Mouse (Mus musculus) myocyte (in vitro differentiated cells): ENCODE measurements around the gene Pdzd2. TPM values are rescaled to one million over a fixed set of nuclear protein-coding genes. Genes with fewer than 3 reads are reported as not detected.

Experiments
- H3K27me3 ChIP-seq: one replicate; pipeline ENCODE4 v1.6.1; 2011; ENCODE audit not compliant: control insufficient read depth, insufficient read depth, insufficient read length
- H3K36me3 ChIP-seq: one replicate; pipeline ENCODE4 v1.6.1; 2011; ENCODE audit not compliant: control insufficient read depth, insufficient read depth
- H3K4me2 ChIP-seq: one replicate; pipeline ENCODE4 v1.6.1; 2011; ENCODE audit warnings: low read depth, control low read depth
- H3K4me3 ChIP-seq: one replicate; pipeline ENCODE4 v1.5.1; 2011; ENCODE audit warnings: mild to moderate bottlenecking, control low read depth, moderate library complexity
- H3K79me2 ChIP-seq: one replicate; pipeline ENCODE4 v1.6.1; 2011; ENCODE audit not compliant: control insufficient read depth, insufficient read depth
- H3ac ChIP-seq: one replicate; pipeline ENCODE4 v1.6.1; 2011; ENCODE audit not compliant: control insufficient read depth, insufficient read length
- CEBPB ChIP-seq: IDR thresholded peaks from 2 replicates; pipeline ENCODE4 v1.6.1; 2011; ENCODE audit warnings: mild to moderate bottlenecking, moderate library complexity; ENCODE audit not compliant: poor library complexity, insufficient read depth, severe bottlenecking
- E2F4 ChIP-seq: IDR thresholded peaks from one replicate; pipeline ENCODE4 v1.6.1; 2011; ENCODE audit warnings: mild to moderate bottlenecking, control low read depth, moderate library complexity; ENCODE audit not compliant: insufficient read depth
- MAX ChIP-seq: IDR thresholded peaks from one replicate; pipeline ENCODE4 v1.6.1; 2011; ENCODE audit warnings: low read depth, mild to moderate bottlenecking, control low read depth
- MYOD1 ChIP-seq, 3 experiments: IDR thresholded peaks; one replicate each; pipeline ENCODE4 v1.6.1; 2011; ENCODE audit warnings: control low read depth in 2 of 3, low read depth in 2 of 3, mild to moderate bottlenecking in 2 of 3, moderate library complexity in 1 of 3; ENCODE audit not compliant: insufficient read length in 2 of 3, control insufficient read depth in 1 of 3
- MYOG ChIP-seq, 3 experiments: IDR thresholded peaks; one replicate each; pipeline ENCODE4 v1.6.1; 2011; ENCODE audit warnings: control low read depth in 2 of 3, low read depth in 2 of 3, mild to moderate bottlenecking in 2 of 3; ENCODE audit not compliant: insufficient read length in 2 of 3, control insufficient read depth in 1 of 3, insufficient read depth in 1 of 3
- POLR2A ChIP-seq: IDR thresholded peaks from one replicate; pipeline ENCODE4 v1.6.1; 2011; ENCODE audit warnings: low read depth, mild to moderate bottlenecking, control low read depth, moderate library complexity; ENCODE audit not compliant: insufficient read length
- POLR2AphosphoS2 ChIP-seq: IDR thresholded peaks from one replicate; pipeline ENCODE4 v1.6.1; 2011; ENCODE audit warnings: low read depth, control low read depth; ENCODE audit not compliant: insufficient read length
- REST ChIP-seq: IDR thresholded peaks from one replicate; pipeline ENCODE4 v1.6.1; 2011; ENCODE audit warnings: mild to moderate bottlenecking, control low read depth, moderate library complexity; ENCODE audit not compliant: insufficient read depth, insufficient read length
- SRF ChIP-seq: IDR thresholded peaks from one replicate; pipeline ENCODE4 v1.6.1; 2011; ENCODE audit warnings: low read depth; ENCODE audit not compliant: control insufficient read depth, insufficient read length
- TCF12 ChIP-seq: IDR thresholded peaks from one replicate; pipeline ENCODE4 v1.6.1; 2011; ENCODE audit warnings: mild to moderate bottlenecking, control low read depth; ENCODE audit not compliant: poor library complexity, insufficient read depth, severe bottlenecking
- TCF3 ChIP-seq: IDR thresholded peaks from one replicate; pipeline ENCODE4 v1.6.1; 2011; ENCODE audit warnings: low read depth, control low read depth; ENCODE audit not compliant: insufficient read length
- USF1 ChIP-seq: IDR thresholded peaks from one replicate; pipeline ENCODE4 v1.6.1; 2011; ENCODE audit warnings: low read depth, mild to moderate bottlenecking, control low read depth, moderate library complexity
- polyA plus RNA-seq: library from polyadenylated mRNA; unstranded; fragments of >200 nt; fragmentation: generic; extraction: Trizol; gene quantifications from one replicate; pipeline ENCODE4 v1.2.1, GENCODE M21; 2012; ENCODE audit warnings: missing spikeins

Gene Pdzd2
- polyA plus RNA-seq, 1 experiment, result 0.01 TPM

- H3K4me3 ChIP-seq, result no peak overlapping the region
- H3K79me2 ChIP-seq, result no peaks in the 10 kb centered on the region
- peaks cover 6% of the 10 kb centered on the region for H3K27me3 ChIP-seq
- no peak overlapping the region for H3ac ChIP-seq
- TF ChIP-seq MAX (no peak), CEBPB (no peak), POLR2A (no peak), MYOD1 (IDR thresholded peaks at IDR 0.05; ENCODE audit: control insufficient read depth in 1 of 3, insufficient read length in 2 of 3, low read depth in 2 of 3) (no peak), TCF3 (no peak), USF1 (no peak), TCF12 (no peak), SRF (no peak), POLR2AphosphoS2 (no peak), REST (no peak), MYOG (IDR thresholded peaks at IDR 0.05; ENCODE audit: control insufficient read depth in 1 of 3, insufficient read depth in 1 of 3, insufficient read length in 2 of 3, low read depth in 2 of 3) (no peak), E2F4 (no peak)
- H3K36me3 ChIP-seq, result no peaks in the 10 kb centered on the region
- no peak overlapping the region for H3K4me2 ChIP-seq
Measured at GRCm38 (mm10) chr15:12432879-12433278, 306.8 kb downstream of the Pdzd2 start.

DNA sequence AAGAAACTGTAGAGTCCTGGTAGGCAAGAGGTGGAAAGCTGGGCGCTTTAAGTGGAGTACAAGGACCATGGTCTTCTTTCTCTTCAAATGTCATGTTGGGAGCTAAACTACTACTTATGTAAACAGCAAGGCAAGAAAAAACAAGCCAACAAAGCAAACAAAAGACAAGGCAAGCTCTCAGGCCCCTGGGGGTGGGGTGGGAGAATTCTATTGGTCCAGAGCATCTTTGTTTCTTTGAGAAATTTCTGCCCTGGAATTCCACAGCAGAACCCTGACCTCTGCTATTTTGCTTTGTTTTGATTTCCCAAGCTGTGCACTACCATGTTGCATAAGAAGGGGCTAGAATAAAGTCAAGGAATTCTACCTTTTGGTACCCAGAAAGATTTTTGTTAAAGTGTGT lies 307.4 kb downstream of the Pdzd2 start:
- H3K36me3 ChIP-seq, result no peaks in the 10 kb centered on the region
- no peaks in the 10 kb centered on the region for H3K79me2 ChIP-seq
- H3ac ChIP-seq, result no peak overlapping the region
- peaks cover 10% of the 10 kb centered on the region for H3K27me3 ChIP-seq
- H3K4me3 ChIP-seq, result no peak overlapping the region
- no peak overlapping the region for H3K4me2 ChIP-seq
- TF ChIP-seq USF1, result no peak
- no peak for TF ChIP-seq REST
- no peak for TF ChIP-seq POLR2AphosphoS2
- TF ChIP-seq E2F4, result no peak
- no peak for TF ChIP-seq SRF
- no peak for TF ChIP-seq TCF12
- no peak for TF ChIP-seq MYOG (IDR thresholded peaks at IDR 0.05; ENCODE audit: control insufficient read depth in 1 of 3, insufficient read depth in 1 of 3, insufficient read length in 2 of 3, low read depth in 2 of 3)
- TF ChIP-seq TCF3, result no peak
- no peak for TF ChIP-seq POLR2A
- no peak for TF ChIP-seq CEBPB
- TF ChIP-seq MYOD1 (IDR thresholded peaks at IDR 0.05; ENCODE audit: control insufficient read depth in 1 of 3, insufficient read length in 2 of 3, low read depth in 2 of 3), result no peak
- no peak for TF ChIP-seq MAX

GRCm38 (mm10) chr15:12431684-12432083 lies 308.0 kb downstream of the Pdzd2 start:
- Histone ChIP-seq H3K4me3 (no peak overlapping the region), H3K36me3 (no peaks in the 10 kb centered on the region), H3K27me3 (peaks cover 10% of the 10 kb centered on the region), H3K4me2 (no peak overlapping the region), H3ac (no peak overlapping the region), H3K79me2 (no peaks in the 10 kb centered on the region)
- TF ChIP-seq SRF (no peak), TCF12 (no peak), USF1 (no peak), TCF3 (no peak), POLR2AphosphoS2 (no peak)

GRCm38 (mm10) chr15:12431188-12431587 lies 308.5 kb downstream of the Pdzd2 start:
- Histone ChIP-seq H3K36me3 (no peaks in the 10 kb centered on the region), H3ac (no peak overlapping the region), H3K4me2 (no peak overlapping the region), H3K79me2 (no peaks in the 10 kb centered on the region), H3K27me3 (peaks cover 10% of the 10 kb centered on the region), H3K4me3 (no peak overlapping the region)
- TF ChIP-seq USF1 (no peak), TCF3 (no peak), E2F4 (no peak), MYOG (IDR thresholded peaks at IDR 0.05; ENCODE audit: control insufficient read depth in 1 of 3, insufficient read depth in 1 of 3, insufficient read length in 2 of 3, low read depth in 2 of 3) (no peak), POLR2AphosphoS2 (no peak), REST (no peak)

DNA sequence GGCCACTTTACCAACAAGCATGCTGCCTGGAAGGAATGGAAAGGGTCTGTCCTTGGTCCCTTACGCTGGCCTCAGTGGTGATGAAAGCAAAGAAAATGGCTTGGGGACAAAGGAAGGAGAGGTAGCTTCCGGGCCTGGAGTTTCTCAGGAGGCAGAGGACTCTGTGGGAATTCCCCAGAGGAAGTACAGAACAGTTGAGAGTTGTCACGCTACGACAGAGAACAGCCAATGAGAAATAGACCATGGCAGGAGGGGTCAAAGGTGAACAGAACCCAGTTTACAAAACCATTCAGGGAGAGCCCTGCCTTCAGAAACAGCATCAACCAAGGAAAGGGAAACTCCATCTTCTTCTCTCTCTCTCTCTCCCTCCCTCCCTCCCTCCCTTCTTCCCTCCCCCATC lies 309.1 kb downstream of the Pdzd2 start:
- H3K79me2 ChIP-seq, result no peaks in the 10 kb centered on the region
- no peaks in the 10 kb centered on the region for H3K36me3 ChIP-seq
- no peak overlapping the region for H3K4me3 ChIP-seq
- no peak for TF ChIP-seq POLR2A
- TF ChIP-seq CEBPB, result no peak
- TF ChIP-seq MAX, result no peak
- TF ChIP-seq USF1, result no peak
- no peak for TF ChIP-seq MYOG (IDR thresholded peaks at IDR 0.05; ENCODE audit: control insufficient read depth in 1 of 3, insufficient read depth in 1 of 3, insufficient read length in 2 of 3, low read depth in 2 of 3)
- no peak for TF ChIP-seq TCF3
- no peak for TF ChIP-seq TCF12
- no peak for TF ChIP-seq SRF
- TF ChIP-seq POLR2AphosphoS2, result no peak
- TF ChIP-seq MYOD1 (IDR thresholded peaks at IDR 0.05; ENCODE audit: control insufficient read depth in 1 of 3, insufficient read length in 2 of 3, low read depth in 2 of 3), result no peak
- no peak for TF ChIP-seq E2F4
- TF ChIP-seq REST, result no peak
- H3ac ChIP-seq, result no peak overlapping the region
- H3K4me2 ChIP-seq, result no peak overlapping the region
- H3K27me3 ChIP-seq, result peaks cover 10% of the 10 kb centered on the region
